Mouse (Mus musculus) ES-Bruce4 (cell line): ENCODE measurements around the gene Llgl2. TPM values are rescaled to one million over a fixed set of nuclear protein-coding genes. Genes with fewer than 3 reads are reported as not detected.

ENCODE experiments used
- H3K27ac ChIP-seq: 2 replicates; pipeline ENCODE4 v1.5.1; 2012; ENCODE audit warnings: low read length, inconsistent platforms; ENCODE audit not compliant: insufficient read depth
- H3K27me3 ChIP-seq: 2 replicates; pipeline ENCODE4 v1.6.1; 2012; ENCODE audit warnings: mild to moderate bottlenecking, low read length, inconsistent platforms; ENCODE audit not compliant: control insufficient read depth, poor library complexity, insufficient read depth, severe bottlenecking
- H3K36me3 ChIP-seq: 2 replicates; pipeline ENCODE4 v1.6.1; 2012; ENCODE audit warnings: inconsistent platforms, mild to moderate bottlenecking, low read length, moderate library complexity; ENCODE audit not compliant: control insufficient read depth, poor library complexity, insufficient read depth, severe bottlenecking
- H3K4me1 ChIP-seq: one replicate; pipeline ENCODE4 v1.8.1; 2011; ENCODE audit warnings: low read length; ENCODE audit not compliant: control insufficient read depth, insufficient read depth
- H3K4me3 ChIP-seq: 2 replicates; pipeline ENCODE4 v1.5.1; 2011; ENCODE audit warnings: low read depth, mild to moderate bottlenecking, low read length
- H3K9ac ChIP-seq: 2 replicates; pipeline ENCODE4 v1.6.1; 2012; ENCODE audit warnings: low read depth, mild to moderate bottlenecking, inconsistent platforms; ENCODE audit not compliant: poor library complexity, severe bottlenecking
- H3K9me3 ChIP-seq: replicated peaks from 2 replicates; pipeline ENCODE4 v1.6.1; 2012; ENCODE audit warnings: mild to moderate bottlenecking, low read length, inconsistent platforms; ENCODE audit not compliant: control insufficient read depth, poor library complexity, insufficient read depth, severe bottlenecking
- CTCF ChIP-seq: IDR thresholded peaks from one replicate; pipeline ENCODE4 v1.8.1; 2011; ENCODE audit warnings: low read depth, low read length
- EP300 ChIP-seq: IDR thresholded peaks from 2 replicates; pipeline ENCODE4 v1.6.1; 2011; ENCODE audit warnings: low read depth, low read length; ENCODE audit not compliant: insufficient read depth
- POLR2A ChIP-seq: IDR thresholded peaks from one replicate; pipeline ENCODE4 v1.8.1; 2011; ENCODE audit warnings: low read length; ENCODE audit not compliant: insufficient read depth
- polyA plus RNA-seq: library from polyadenylated mRNA; stranded (reverse); fragments of >200 nt; gene quantifications from 2 replicates; pipeline ENCODE4 v1.2.4, GENCODE M21; 2011; ENCODE audit warnings: low read depth; ENCODE audit not compliant: missing spikeins, insufficient read depth, insufficient read length

Gene Llgl2
- polyA plus RNA-seq, 1 experiment, result 99.1 TPM

- H3K36me3 ChIP-seq, result no peaks in the 10 kb centered on the region
- no peak overlapping the region for H3K4me3 ChIP-seq
- no peaks in the 10 kb centered on the region for H3K27me3 ChIP-seq
- no peaks in the 10 kb centered on the region for H3K9me3 ChIP-seq
- H3K4me1 ChIP-seq, result no peaks in the 10 kb centered on the region
- H3K9ac ChIP-seq, result no peak overlapping the region
- no peak for TF ChIP-seq CTCF
- no peak for TF ChIP-seq POLR2A
- TF ChIP-seq EP300, result no peak
- no peak overlapping the region for H3K27ac ChIP-seq
Observed at GRCm38 (mm10) chr11:115900561-115901337, 76.9 kb downstream of the Llgl2 start.

GRCm38 (mm10) chr11:115901338-115902161 lies 77.7 kb downstream of the Llgl2 start:
- Histone ChIP-seq H3K27ac (no peak overlapping the region), H3K4me1 (no peaks in the 10 kb centered on the region), H3K4me3 (no peak overlapping the region), H3K36me3 (no peaks in the 10 kb centered on the region), H3K27me3 (no peaks in the 10 kb centered on the region), H3K9ac (no peak overlapping the region), H3K9me3 (no peaks in the 10 kb centered on the region)
- TF ChIP-seq POLR2A (no peak), EP300 (no peak), CTCF (no peak)

GRCm38 (mm10) chr11:115902177-115902576 lies 78.3 kb downstream of the Llgl2 start:
- no peak overlapping the region for H3K27ac ChIP-seq
- no peaks in the 10 kb centered on the region for H3K4me1 ChIP-seq
- no peaks in the 10 kb centered on the region for H3K36me3 ChIP-seq
- TF ChIP-seq CTCF, result no peak
- no peaks in the 10 kb centered on the region for H3K27me3 ChIP-seq
- no peak overlapping the region for H3K9ac ChIP-seq
- H3K9me3 ChIP-seq, result no peaks in the 10 kb centered on the region
- H3K4me3 ChIP-seq, result no peak overlapping the region

GRCm38 (mm10) chr11:115902831-115903230 lies 79.0 kb downstream of the Llgl2 start:
- Histone ChIP-seq H3K9me3 (no peaks in the 10 kb centered on the region), H3K4me1 (no peaks in the 10 kb centered on the region), H3K27ac (no peak overlapping the region), H3K4me3 (no peak overlapping the region), H3K36me3 (no peaks in the 10 kb centered on the region), H3K27me3 (no peaks in the 10 kb centered on the region), H3K9ac (no peak overlapping the region)
- no peak for TF ChIP-seq POLR2A
- TF ChIP-seq CTCF, result no peak
- TF ChIP-seq EP300, result no peak

- no peak overlapping the region for H3K9ac ChIP-seq
- no peaks in the 10 kb centered on the region for H3K9me3 ChIP-seq
- no peaks in the 10 kb centered on the region for H3K36me3 ChIP-seq
- H3K27ac ChIP-seq, result no peak overlapping the region
- TF ChIP-seq CTCF (no peak), POLR2A (no peak), EP300 (no peak)
- H3K4me1 ChIP-seq, result no peaks in the 10 kb centered on the region
- no peak overlapping the region for H3K4me3 ChIP-seq
- H3K27me3 ChIP-seq, result no peaks in the 10 kb centered on the region
Observed at GRCm38 (mm10) chr11:115903384-115904230, 79.8 kb downstream of the Llgl2 start.
